Mouse (Mus musculus): Measurements from ENCODE around the gene Zscan22. TPM values are rescaled to one million over a fixed set of nuclear protein-coding genes. Genes with fewer than 3 reads are reported as not detected.
"Not testable (repeated sequence)": the region's sequence is repeated elsewhere in the genome, so short reads cannot be mapped to it uniquely, and the experiment has no call there.

Gene Zscan22
- polyA plus RNA-seq, 1 experiment: 1.4 TPM

GRCm38 (mm10) chr7:12901517-12901916 lies 3.9 kb downstream of the Zscan22 start:
- Histone ChIP-seq H3K4me1 (peaks cover 64% of the 10 kb centered on the region), H3K27me3 (replicated peaks) (no peaks in the 10 kb centered on the region), H3K9me3 (no peaks in the 10 kb centered on the region), H3K4me3 (replicated peaks) (no peak overlapping the region), H3K36me3 (replicated peaks; ENCODE audit: low read length) (peaks cover 24% of the 10 kb centered on the region)
- TF ChIP-seq GATA1 (IDR thresholded peaks at IDR 0.05; ENCODE audit: borderline replicate concordance, low read length) (no peak), FLI1 (IDR thresholded peaks at IDR 0.05; ENCODE audit: low read length) (no peak)

- H3K27me3 ChIP-seq (replicated peaks): no peaks in the 10 kb centered on the region
- H3K36me3 ChIP-seq (replicated peaks; ENCODE audit: low read length): peaks cover 46% of the 10 kb centered on the region
- peaks cover 71% of the 10 kb centered on the region for H3K4me1 ChIP-seq
- H3K4me3 ChIP-seq (replicated peaks): peak overlapping the region; percentile 92
- H3K9me3 ChIP-seq: no peaks in the 10 kb centered on the region
- no peak for TF ChIP-seq GATA1 (IDR thresholded peaks at IDR 0.05; ENCODE audit: borderline replicate concordance, low read length)
- no peak for TF ChIP-seq FLI1 (IDR thresholded peaks at IDR 0.05; ENCODE audit: low read length)
Observed at GRCm38 (mm10) chr7:12903623-12904022, 6.0 kb downstream of the Zscan22 start.

- Histone ChIP-seq H3K36me3 (replicated peaks; ENCODE audit: low read length) (peaks cover 51% of the 10 kb centered on the region), H3K27me3 (replicated peaks) (no peaks in the 10 kb centered on the region), H3K9me3 (no peaks in the 10 kb centered on the region), H3K4me3 (replicated peaks) (no peak overlapping the region), H3K4me1 (peaks cover 76% of the 10 kb centered on the region)
- TF ChIP-seq FLI1 (IDR thresholded peaks at IDR 0.05; ENCODE audit: low read length): no peak
- TF ChIP-seq GATA1 (IDR thresholded peaks at IDR 0.05; ENCODE audit: borderline replicate concordance, low read length): no peak
Observed at GRCm38 (mm10) chr7:12905146-12905545, 7.5 kb downstream of the Zscan22 start.

- no peaks in the 10 kb centered on the region for H3K9me3 ChIP-seq
- H3K27me3 ChIP-seq (replicated peaks): no peaks in the 10 kb centered on the region
- peaks cover 49% of the 10 kb centered on the region for H3K36me3 ChIP-seq (replicated peaks; ENCODE audit: low read length)
- peak overlapping the region; percentile 92 for H3K4me3 ChIP-seq (replicated peaks)
- peaks cover 79% of the 10 kb centered on the region for H3K4me1 ChIP-seq
- TF ChIP-seq GATA1 (IDR thresholded peaks at IDR 0.05; ENCODE audit: borderline replicate concordance, low read length) (no peak), FLI1 (IDR thresholded peaks at IDR 0.05; ENCODE audit: low read length) (no peak)
Observed at GRCm38 (mm10) chr7:12909498-12909962, 11.9 kb downstream of the Zscan22 start.

DNA sequence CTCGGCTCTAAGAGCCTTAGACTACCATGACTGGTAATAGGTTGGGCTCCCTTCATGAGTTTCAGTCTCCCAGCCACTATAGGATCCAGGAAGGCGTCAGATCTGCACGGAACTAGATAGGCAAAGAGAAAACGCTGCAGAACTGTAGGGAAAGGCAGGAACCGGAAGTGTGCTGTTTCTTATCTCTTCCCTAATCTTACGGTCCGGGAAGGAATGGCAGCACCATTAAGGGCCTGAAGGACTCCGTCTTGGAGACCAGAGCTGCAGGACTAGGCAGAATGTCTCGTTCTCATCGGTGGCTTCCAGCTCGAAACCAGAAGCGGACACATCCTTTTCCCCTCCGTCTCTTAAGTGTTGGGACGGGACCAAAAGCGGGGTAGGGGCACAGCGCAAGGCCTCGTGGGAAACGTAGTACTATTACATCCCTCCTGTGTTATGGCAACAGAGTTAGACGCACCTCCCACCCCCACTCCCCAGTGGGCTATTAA lies 12.6 kb downstream of the Zscan22 start:
- Histone ChIP-seq H3K36me3 (replicated peaks; ENCODE audit: low read length) (peaks cover 42% of the 10 kb centered on the region), H3K9me3 (no peaks in the 10 kb centered on the region), H3K27me3 (replicated peaks) (no peaks in the 10 kb centered on the region), H3K4me1 (peaks cover 72% of the 10 kb centered on the region), H3K4me3 (replicated peaks) (peak overlapping the region; percentile 92)
- TF ChIP-seq FLI1 (IDR thresholded peaks at IDR 0.05; ENCODE audit: low read length): peak; percentile 48; the same call in 1 of the 2 replicates
- peak; percentile 97 for TF ChIP-seq GATA1 (IDR thresholded peaks at IDR 0.05; ENCODE audit: borderline replicate concordance, low read length)

GRCm38 (mm10) chr7:12913556-12913955 lies 15.9 kb downstream of the Zscan22 start:
- Histone ChIP-seq H3K4me3 (replicated peaks) (no peak overlapping the region), H3K27me3 (replicated peaks) (no peaks in the 10 kb centered on the region), H3K9me3 (no peaks in the 10 kb centered on the region), H3K4me1 (peaks cover 57% of the 10 kb centered on the region), H3K36me3 (replicated peaks; ENCODE audit: low read length) (peaks cover 13% of the 10 kb centered on the region)
- no peak for TF ChIP-seq FLI1 (IDR thresholded peaks at IDR 0.05; ENCODE audit: low read length)
- TF ChIP-seq GATA1 (IDR thresholded peaks at IDR 0.05; ENCODE audit: borderline replicate concordance, low read length): no peak

DNA sequence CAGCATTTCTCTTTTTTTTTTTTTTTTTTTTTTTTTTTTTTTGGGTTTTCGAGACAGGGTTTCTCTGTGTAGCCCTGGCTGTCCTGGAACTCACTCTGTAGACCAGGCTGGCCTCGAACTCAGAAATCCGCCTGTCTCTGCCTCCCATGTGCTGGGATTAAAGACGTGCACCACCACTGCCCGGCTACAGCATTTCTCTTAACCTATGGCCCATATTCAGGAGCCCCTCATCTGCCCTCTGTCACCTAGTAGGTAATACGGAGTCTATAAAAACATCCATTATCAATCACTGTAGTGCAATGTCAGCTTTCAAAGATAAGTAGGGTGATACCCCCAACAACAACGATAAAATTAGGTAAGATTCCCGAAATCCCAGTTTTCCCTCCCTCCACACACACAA lies 22.9 kb downstream of the Zscan22 start:
- Histone ChIP-seq H3K36me3 (replicated peaks; ENCODE audit: low read length) (peaks cover 28% of the 10 kb centered on the region), H3K4me1 (peaks cover 38% of the 10 kb centered on the region), H3K4me3 (replicated peaks) (peak overlapping the region; percentile 79)
- H3K27me3 ChIP-seq (replicated peaks); H3K9me3 ChIP-seq: not testable (repeated sequence)

- peaks cover 36% of the 10 kb centered on the region for H3K36me3 ChIP-seq (replicated peaks; ENCODE audit: low read length)
- H3K4me3 ChIP-seq (replicated peaks): peak overlapping the region; percentile 96
- no peaks in the 10 kb centered on the region for H3K27me3 ChIP-seq (replicated peaks)
- TF ChIP-seq FLI1 (IDR thresholded peaks at IDR 0.05; ENCODE audit: low read length) (no peak), GATA1 (IDR thresholded peaks at IDR 0.05; ENCODE audit: borderline replicate concordance, low read length) (no peak)
- no peaks in the 10 kb centered on the region for H3K9me3 ChIP-seq
- H3K4me1 ChIP-seq: peaks cover 35% of the 10 kb centered on the region
Observed at GRCm38 (mm10) chr7:12921318-12921704, 23.7 kb downstream of the Zscan22 start.

DNA sequence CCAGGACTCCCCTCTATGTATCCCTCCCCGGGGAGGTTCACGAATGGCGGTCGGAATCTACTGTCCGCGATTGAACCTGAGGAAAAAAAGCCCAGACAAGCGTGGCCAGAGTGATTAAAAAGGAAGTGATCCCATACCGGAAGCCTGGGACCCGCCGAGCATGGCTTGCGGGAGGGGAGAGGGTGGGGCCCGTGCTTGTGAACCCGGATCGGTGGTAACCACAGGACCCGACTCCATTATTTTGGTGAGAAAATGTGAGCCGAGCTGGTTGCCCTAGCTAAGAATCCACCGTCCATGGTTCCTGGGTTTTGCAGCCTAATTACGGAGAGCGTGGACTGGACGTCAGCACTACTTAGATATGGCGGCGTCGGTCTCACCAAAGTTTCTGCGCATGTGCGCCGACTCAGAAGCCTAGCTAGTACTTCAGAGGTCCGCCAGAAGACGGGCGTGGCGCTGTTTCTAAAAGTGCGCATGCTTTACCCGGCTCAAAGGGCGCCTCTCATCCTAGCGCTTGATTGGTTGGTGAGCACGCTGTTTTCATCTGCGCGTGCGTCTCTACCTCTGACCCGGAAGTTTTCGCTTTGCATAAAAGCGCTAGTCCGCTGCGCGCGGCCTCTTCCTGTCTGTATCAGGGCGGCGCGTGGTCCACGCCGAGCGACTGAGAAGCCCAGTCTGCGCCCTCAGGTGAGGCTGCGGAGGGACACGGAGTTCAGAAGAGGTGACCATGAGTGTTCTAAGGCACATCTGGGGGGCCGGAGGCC lies 24.3 kb downstream of the Zscan22 start, which contains the start of gene Rps5:
Gene Rps5, plus strand, starts transcription at position 586 of the 761 bp plus-strand sequence.
- Histone ChIP-seq H3K4me1 (peaks cover 35% of the 10 kb centered on the region), H3K9me3 (no peaks in the 10 kb centered on the region), H3K27me3 (replicated peaks) (no peaks in the 10 kb centered on the region), H3K36me3 (replicated peaks; ENCODE audit: low read length) (peaks cover 37% of the 10 kb centered on the region), H3K4me3 (replicated peaks) (peak within 1 kb of the TSS; percentile 96)
- no peak for TF ChIP-seq GATA1 (IDR thresholded peaks at IDR 0.05; ENCODE audit: borderline replicate concordance, low read length)
- no peak for TF ChIP-seq FLI1 (IDR thresholded peaks at IDR 0.05; ENCODE audit: low read length)

DNA sequence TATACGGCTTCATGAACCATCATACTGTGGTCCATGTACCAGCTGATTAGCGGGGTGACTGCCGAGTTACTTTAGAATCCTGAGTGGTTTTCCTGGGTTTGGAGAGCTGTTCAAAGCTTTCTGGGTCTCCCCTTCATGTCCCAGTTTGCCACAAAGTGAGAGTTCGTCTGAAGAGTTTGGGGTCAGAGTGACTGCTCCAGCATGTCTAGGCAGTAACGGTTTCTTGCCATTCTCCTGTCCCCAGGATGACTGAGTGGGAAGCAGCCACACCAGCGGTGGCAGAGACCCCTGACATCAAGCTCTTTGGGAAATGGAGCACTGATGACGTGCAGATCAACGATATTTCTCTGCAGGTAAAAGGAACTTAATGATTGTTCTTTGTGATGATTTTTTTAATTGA lies 25.1 kb downstream of the Zscan22 start:
- TF ChIP-seq GATA1 (IDR thresholded peaks at IDR 0.05; ENCODE audit: borderline replicate concordance, low read length) (no peak), FLI1 (IDR thresholded peaks at IDR 0.05; ENCODE audit: low read length) (no peak)
- Histone ChIP-seq H3K4me3 (replicated peaks) (peak overlapping the region; percentile 96), H3K36me3 (replicated peaks; ENCODE audit: low read length) (peaks cover 46% of the 10 kb centered on the region), H3K4me1 (peaks cover 32% of the 10 kb centered on the region), H3K9me3 (no peaks in the 10 kb centered on the region), H3K27me3 (replicated peaks) (no peaks in the 10 kb centered on the region)
